Comparison of ENCODE assay signal across 9 mouse cellular contexts in the genomic region with DNA sequence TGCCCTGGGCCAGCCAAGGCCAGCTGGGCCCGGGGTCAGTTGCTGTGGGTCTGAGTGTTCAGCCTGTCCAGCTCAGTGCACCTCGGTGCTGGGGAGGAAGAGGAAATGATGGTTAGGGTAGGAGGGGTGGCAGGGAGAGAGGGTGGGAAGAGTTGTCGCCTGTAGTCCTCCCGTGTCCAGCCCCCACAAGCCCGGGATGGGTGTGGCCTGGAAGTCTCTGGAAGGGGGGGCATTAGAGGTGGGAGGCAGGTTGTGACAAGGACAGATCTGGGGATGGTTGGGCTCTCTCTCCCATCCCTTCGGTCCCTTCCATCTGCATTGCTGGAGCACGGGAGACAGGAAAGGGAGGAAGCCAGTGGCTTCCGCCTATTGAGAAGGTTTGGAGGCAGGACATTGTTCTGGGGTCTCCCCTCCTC. TPM values are rescaled to one million over a fixed set of nuclear protein-coding genes. Genes with fewer than 3 reads are reported as not detected.
DNase-seq lines count a peak whose midpoint lies in the region; ATAC-seq and TF ChIP-seq lines count a peak whose summit lies in the region.
"Had no signal": no experiment of that assay in that cellular context is flagged by ENCODE, and none has a peak within 500 bp of the region (broad histone marks: within the 10 kb centered on the region; RNA-seq: fewer than 3 reads in every experiment).

A gene (minus strand): TSS at position 345 of the 416 bp plus-strand sequence.

- no peaks in the 10 kb centered on the region for H3K27me3 ChIP-seq in hindbrain, embryonic 11.5 days (ENCODE audit: control insufficient read depth, insufficient read depth, low read length)
- H3K27me3 ChIP-seq in limb, embryonic 14.5 days (ENCODE audit: control insufficient read depth, insufficient read depth, low read length) = no peaks in the 10 kb centered on the region
- no peaks in the 10 kb centered on the region for H3K27me3 ChIP-seq in neural tube, embryonic 13.5 days

- no peaks in the 10 kb centered on the region for H3K9me3 ChIP-seq in hindbrain, embryonic 11.5 days (ENCODE audit: control insufficient read depth, low read length)
- H3K9me3 ChIP-seq in limb, embryonic 14.5 days (ENCODE audit: control insufficient read depth, low read length) = no peaks in the 10 kb centered on the region
- H3K9me3 ChIP-seq in neural tube, embryonic 13.5 days = no peaks in the 10 kb centered on the region

- H3K4me2 ChIP-seq in hindbrain, embryonic 11.5 days (replicated peaks; ENCODE audit: low read depth, low read length) = no peak within 1 kb of the TSS
- H3K4me2 ChIP-seq in limb, embryonic 14.5 days (replicated peaks; ENCODE audit: low read depth, low read length, severe bottlenecking) = no peak within 1 kb of the TSS
- H3K4me2 ChIP-seq in neural tube, embryonic 13.5 days = peak within 1 kb of the TSS; percentile 24; the same call in 1 of the 2 replicates

- no peaks in the 10 kb centered on the region for H3K36me3 ChIP-seq in hindbrain, embryonic 11.5 days (ENCODE audit: control insufficient read depth, insufficient read depth, low read length)
- H3K36me3 ChIP-seq in limb, embryonic 14.5 days (ENCODE audit: control insufficient read depth, insufficient read depth, low read length) = no peaks in the 10 kb centered on the region
- H3K36me3 ChIP-seq in neural tube, embryonic 13.5 days = no peaks in the 10 kb centered on the region

- 80% methylated on average over 8 of the region's 8 CpGs for WGBS in hindbrain, embryonic 11.5 days
- 81% methylated on average over 8 of the region's 8 CpGs for WGBS in limb, embryonic 14.5 days
- 70% methylated on average over 8 of the region's 8 CpGs for WGBS in neural tube, embryonic 13.5 days

- TF ChIP-seq POLR2A in limb, embryonic 14.5 days (IDR thresholded peaks at IDR 0.05; ENCODE audit: borderline replicate concordance, extremely low read depth, insufficient read depth, insufficient read length) = no peak

- no peak for DNase-seq in layer of hippocampus, postnatal 14 days (ENCODE audit: low spot score in 2 of 2)
- DNase-seq in layer of hippocampus, postnatal 36 days = no peak
- peak; percentile 24 for DNase-seq in gastrocnemius, adult 18-20 months (ENCODE audit: low spot score)
- no peak for DNase-seq in hindbrain, embryonic 11.5 days (ENCODE audit: low spot score)
- no peak for DNase-seq in limb, embryonic 14.5 days (ENCODE audit: low spot score)
- DNase-seq in cerebellum, postnatal 36 days = no peak
- no peak for DNase-seq in frontal cortex, postnatal 14 days (ENCODE audit: low spot score in 2 of 2)

- no peak within 1 kb of the TSS for H3K27ac ChIP-seq in hindbrain, embryonic 11.5 days (ENCODE audit: low read depth, low read length)
- H3K27ac ChIP-seq in limb, embryonic 14.5 days (replicated peaks; ENCODE audit: low read depth, low read length) = no peak within 1 kb of the TSS
- H3K27ac ChIP-seq in neural tube, embryonic 13.5 days (replicated peaks) = no peak within 1 kb of the TSS

- no peaks in the 10 kb centered on the region for H3K4me1 ChIP-seq in hindbrain, embryonic 11.5 days (replicated peaks; ENCODE audit: control insufficient read depth, insufficient read depth, low read length)
- no peaks in the 10 kb centered on the region for H3K4me1 ChIP-seq in limb, embryonic 14.5 days (ENCODE audit: control insufficient read depth, insufficient read depth, low read length)
- no peaks in the 10 kb centered on the region for H3K4me1 ChIP-seq in neural tube, embryonic 13.5 days (replicated peaks)

- ATAC-seq in hindbrain, embryonic 11.5 days (ENCODE audit: low FRiP score) = peak; percentile 19; the same call in 1 of the 2 replicates
- ATAC-seq in limb, embryonic 14.5 days (ENCODE audit: low FRiP score, low read depth) = no peak
- no peak for ATAC-seq in neural tube, embryonic 13.5 days (ENCODE audit: low read depth)

- no peak within 1 kb of the TSS for H3K4me3 ChIP-seq in hindbrain, embryonic 11.5 days (ENCODE audit: low read depth, low read length)
- H3K4me3 ChIP-seq in limb, embryonic 14.5 days (replicated peaks; ENCODE audit: low read length) = no peak within 1 kb of the TSS
- H3K4me3 ChIP-seq in neural tube, embryonic 13.5 days = no peak within 1 kb of the TSS
- H3K4me3 ChIP-seq: erythroblast, embryonic 14.5 days had no signal

- no peak within 1 kb of the TSS for H3K9ac ChIP-seq in hindbrain, embryonic 11.5 days (ENCODE audit: low read depth, low read length)
- H3K9ac ChIP-seq in limb, embryonic 14.5 days (ENCODE audit: low read depth, low read length, severe bottlenecking) = no peak within 1 kb of the TSS
- no peak within 1 kb of the TSS for H3K9ac ChIP-seq in neural tube, embryonic 13.5 days

RNA-seq across cellular contexts. Expression of the gene that starts here (rescaled TPM):
- total RNA-seq in layer of hippocampus, postnatal 14 days (2021) = 10 to 100 TPM; 10.9 to 13.3 TPM
- 1 to 10 TPM; 7.1 to 8.5 TPM for total RNA-seq in layer of hippocampus, postnatal 36 days (2021)
- total RNA-seq in gastrocnemius, adult 18-20 months (2021) = 10 to 100 TPM; 11.0 to 14.3 TPM
- polyA plus RNA-seq in hindbrain, embryonic 11.5 days (2014; fragmentation: Nextera tagmentation; extraction: Ambion mirVana) = 8.8 and 12.2 TPM in 2 replicates
- polyA plus RNA-seq in limb, embryonic 14.5 days (2012; rRNA removed) = 27.1 and 34.2 TPM in 2 replicates
- polyA plus RNA-seq in limb, embryonic 14.5 days (2014; fragmentation: Nextera tagmentation; extraction: Ambion mirVana) = 16.7 and 17.7 TPM in 2 replicates
- polyA plus RNA-seq in neural tube, embryonic 13.5 days (2015; fragmentation: Nextera tagmentation; extraction: Ambion mirVana) = 19.3 and 21.0 TPM in 2 replicates
